Mouse (Mus musculus): Measurements from ENCODE around the gene Trappc3l. TPM values are rescaled to one million over a fixed set of nuclear protein-coding genes. Genes with fewer than 3 reads are reported as not detected.
A peak's percentile ranks its signal among the peaks of the same experiment; 100 is the strongest.

The Trappc3l gene
- polyA plus RNA-seq, 1 experiment from 2014 or later, result not detected

- no peaks in the 10 kb centered on the region for H3K4me1 ChIP-seq (replicated peaks)
- no peaks in the 10 kb centered on the region for H3K36me3 ChIP-seq
- no peak overlapping the region for H3K27ac ChIP-seq
- no peaks in the 10 kb centered on the region for H3K9me3 ChIP-seq
- H3K4me3 ChIP-seq, result no peak overlapping the region
- no peaks in the 10 kb centered on the region for H3K27me3 ChIP-seq (ENCODE audit: insufficient read depth, poor library complexity, severe bottlenecking)
- DNase-seq (ENCODE audit: low spot score), result no peak
- WGBS, result 78% methylated on average over 1 of the region's 1 CpGs
These were observed 32.2 kb downstream of the Trappc3l start for GRCm38 (mm10) chr10:34069606-34070005.

- Histone ChIP-seq H3K4me3 (no peak overlapping the region), H3K36me3 (no peaks in the 10 kb centered on the region)
- 75% methylated on average over 5 of the region's 5 CpGs for WGBS
These were observed 33.6 kb downstream of the Trappc3l start for GRCm38 (mm10) chr10:34070999-34071492.

GRCm38 (mm10) chr10:34071650-34072049, 34.3 kb downstream of the Trappc3l start:
- H3K4me3 ChIP-seq, result no peak overlapping the region
- H3K27ac ChIP-seq, result no peak overlapping the region
- H3K36me3 ChIP-seq, result no peaks in the 10 kb centered on the region
- no peaks in the 10 kb centered on the region for H3K27me3 ChIP-seq (ENCODE audit: insufficient read depth, poor library complexity, severe bottlenecking)
- 72% methylated on average over 2 of the region's 2 CpGs for WGBS
- no peaks in the 10 kb centered on the region for H3K4me1 ChIP-seq (replicated peaks)
- no peak for DNase-seq (ENCODE audit: low spot score)
- no peaks in the 10 kb centered on the region for H3K9me3 ChIP-seq

More at GRCm38 (mm10) chr10:34070999-34071492, 33.6 kb downstream of the Trappc3l start:
- no peak overlapping the region for H3K27ac ChIP-seq
- no peaks in the 10 kb centered on the region for H3K4me1 ChIP-seq (replicated peaks)
- no peaks in the 10 kb centered on the region for H3K27me3 ChIP-seq (ENCODE audit: insufficient read depth, poor library complexity, severe bottlenecking)
- no peak for DNase-seq (ENCODE audit: low spot score)
- no peaks in the 10 kb centered on the region for H3K9me3 ChIP-seq

GRCm38 (mm10) chr10:34074522-34075200, 37.3 kb downstream of the Trappc3l start:
- 89% methylated on average over 5 of the region's 5 CpGs for WGBS

GRCm38 (mm10) chr10:34086514-34086913, 49.1 kb downstream of the Trappc3l start:
- DNase-seq (ENCODE audit: low spot score), result no peak
- H3K27ac ChIP-seq, result no peak overlapping the region
- WGBS, result 100% methylated on average over 1 of the region's 1 CpGs
- no peaks in the 10 kb centered on the region for H3K36me3 ChIP-seq
- no peak overlapping the region for H3K4me3 ChIP-seq
- no peaks in the 10 kb centered on the region for H3K27me3 ChIP-seq (ENCODE audit: insufficient read depth, poor library complexity, severe bottlenecking)
- no peaks in the 10 kb centered on the region for H3K4me1 ChIP-seq (replicated peaks)
- H3K9me3 ChIP-seq, result no peaks in the 10 kb centered on the region

More at GRCm38 (mm10) chr10:34074522-34075200, 37.3 kb downstream of the Trappc3l start:
- H3K27ac ChIP-seq, result no peak overlapping the region
- no peaks in the 10 kb centered on the region for H3K27me3 ChIP-seq (ENCODE audit: insufficient read depth, poor library complexity, severe bottlenecking)
- H3K36me3 ChIP-seq, result no peaks in the 10 kb centered on the region
- no peaks in the 10 kb centered on the region for H3K9me3 ChIP-seq
- H3K4me3 ChIP-seq, result no peak overlapping the region
- no peak for DNase-seq (ENCODE audit: low spot score)
- H3K4me1 ChIP-seq (replicated peaks), result no peaks in the 10 kb centered on the region

GRCm38 (mm10) chr10:34088515-34088914, 51.1 kb downstream of the Trappc3l start:
- 86% methylated on average over 2 of the region's 2 CpGs for WGBS
- H3K9me3 ChIP-seq, result no peaks in the 10 kb centered on the region
- H3K27me3 ChIP-seq (ENCODE audit: insufficient read depth, poor library complexity, severe bottlenecking), result no peaks in the 10 kb centered on the region
- H3K4me1 ChIP-seq (replicated peaks), result no peaks in the 10 kb centered on the region
- H3K36me3 ChIP-seq, result no peaks in the 10 kb centered on the region
- H3K4me3 ChIP-seq, result no peak overlapping the region
- H3K27ac ChIP-seq, result no peak overlapping the region
- no peak for DNase-seq (ENCODE audit: low spot score)

GRCm38 (mm10) chr10:34089517-34089916, 52.1 kb downstream of the Trappc3l start:
- H3K36me3 ChIP-seq, result no peaks in the 10 kb centered on the region
- no peak overlapping the region for H3K27ac ChIP-seq
- H3K27me3 ChIP-seq (ENCODE audit: insufficient read depth, poor library complexity, severe bottlenecking), result no peaks in the 10 kb centered on the region
- no peaks in the 10 kb centered on the region for H3K9me3 ChIP-seq
- H3K4me3 ChIP-seq, result no peak overlapping the region
- no peaks in the 10 kb centered on the region for H3K4me1 ChIP-seq (replicated peaks)
- WGBS, result 77% methylated on average over 3 of the region's 3 CpGs
- no peak for DNase-seq (ENCODE audit: low spot score)

- H3K27ac ChIP-seq, result no peak overlapping the region
- no peak for DNase-seq (ENCODE audit: low spot score)
- WGBS, result 86% methylated on average over 1 of the region's 1 CpGs
These were observed 53.1 kb downstream of the Trappc3l start for GRCm38 (mm10) chr10:34090481-34090880.

GRCm38 (mm10) chr10:34091888-34092287, 54.5 kb downstream of the Trappc3l start:
- no peaks in the 10 kb centered on the region for H3K27me3 ChIP-seq (ENCODE audit: insufficient read depth, poor library complexity, severe bottlenecking)
- WGBS, result 77% methylated on average over 5 of the region's 5 CpGs
- DNase-seq (ENCODE audit: low spot score), result no peak

More at GRCm38 (mm10) chr10:34090481-34090880, 53.1 kb downstream of the Trappc3l start:
- Histone ChIP-seq H3K36me3 (no peaks in the 10 kb centered on the region), H3K4me1 (replicated peaks) (no peaks in the 10 kb centered on the region), H3K4me3 (no peak overlapping the region), H3K9me3 (no peaks in the 10 kb centered on the region), H3K27me3 (ENCODE audit: insufficient read depth, poor library complexity, severe bottlenecking) (no peaks in the 10 kb centered on the region)

GRCm38 (mm10) chr10:34095147-34095546, 57.8 kb downstream of the Trappc3l start:
- Histone ChIP-seq H3K36me3 (no peaks in the 10 kb centered on the region), H3K27ac (no peak overlapping the region), H3K4me3 (no peak overlapping the region), H3K27me3 (ENCODE audit: insufficient read depth, poor library complexity, severe bottlenecking) (no peaks in the 10 kb centered on the region), H3K9me3 (no peaks in the 10 kb centered on the region), H3K4me1 (replicated peaks) (peaks cover 9% of the 10 kb centered on the region; the same call in 1 of the 2 replicates)
- 80% methylated on average over 2 of the region's 2 CpGs for WGBS
- DNase-seq (ENCODE audit: low spot score), result no peak

More at GRCm38 (mm10) chr10:34091888-34092287, 54.5 kb downstream of the Trappc3l start:
- Histone ChIP-seq H3K4me3 (no peak overlapping the region), H3K36me3 (no peaks in the 10 kb centered on the region), H3K4me1 (replicated peaks) (peaks cover 9% of the 10 kb centered on the region; the same call in 1 of the 2 replicates), H3K9me3 (no peaks in the 10 kb centered on the region), H3K27ac (no peak overlapping the region)

GRCm38 (mm10) chr10:34095964-34096363, 58.6 kb downstream of the Trappc3l start:
- Histone ChIP-seq H3K27me3 (ENCODE audit: insufficient read depth, poor library complexity, severe bottlenecking) (no peaks in the 10 kb centered on the region), H3K27ac (peak overlapping the region; percentile 40; the same call in 1 of the 2 replicates), H3K4me1 (replicated peaks) (peaks cover 9% of the 10 kb centered on the region; the same call in 1 of the 2 replicates), H3K9me3 (no peaks in the 10 kb centered on the region), H3K4me3 (peak overlapping the region; percentile 31), H3K36me3 (no peaks in the 10 kb centered on the region)
- WGBS, result 65% methylated on average over 12 of the region's 12 CpGs
- no peak for DNase-seq (ENCODE audit: low spot score)

- H3K9me3 ChIP-seq, result no peaks in the 10 kb centered on the region
- DNase-seq (ENCODE audit: low spot score), result peak; percentile 25
- H3K27ac ChIP-seq, result peak within 1 kb of the TSS; percentile 40; the same call in 1 of the 2 replicates
- 29% methylated on average over 9 of the region's 9 CpGs for WGBS
- peak within 1 kb of the TSS; percentile 31 for H3K4me3 ChIP-seq
- no peaks in the 10 kb centered on the region for H3K36me3 ChIP-seq
- peaks cover 9% of the 10 kb centered on the region; the same call in 1 of the 2 replicates for H3K4me1 ChIP-seq (replicated peaks)
- no peaks in the 10 kb centered on the region for H3K27me3 ChIP-seq (ENCODE audit: insufficient read depth, poor library complexity, severe bottlenecking)
These were observed 59.1 kb downstream of the Trappc3l start, which contains the start of gene Calhm5 for GRCm38 (mm10) chr10:34096418-34096883. Gene Calhm5, minus strand, starts transcription at chr10:34096519.

- H3K4me3 ChIP-seq, result no peak overlapping the region
- H3K36me3 ChIP-seq, result no peaks in the 10 kb centered on the region
- no peaks in the 10 kb centered on the region for H3K4me1 ChIP-seq (replicated peaks)
- no peak overlapping the region for H3K27ac ChIP-seq
- WGBS, result 85% methylated on average over 13 of the region's 13 CpGs
- H3K27me3 ChIP-seq (ENCODE audit: insufficient read depth, poor library complexity, severe bottlenecking), result no peaks in the 10 kb centered on the region
- H3K9me3 ChIP-seq, result no peaks in the 10 kb centered on the region
- no peak for DNase-seq (ENCODE audit: low spot score)
These were observed 73.6 kb downstream of the Trappc3l start for GRCm38 (mm10) chr10:34110863-34111465.
